Mouse (Mus musculus): ENCODE results near the gene Glul. TPM values are rescaled to one million over a fixed set of nuclear protein-coding genes. Genes with fewer than 3 reads are reported as not detected.
"Not testable (repeated sequence)": the region's sequence is repeated elsewhere in the genome, so short reads cannot be mapped to it uniquely, and the experiment has no call there.

Gene Glul
- 128 and 132 TPM in 2 replicates for polyA plus RNA-seq (2014; fragmentation: Nextera tagmentation; extraction: Ambion mirVana)

- peak within 1 kb of the TSS; percentile 82 for H3K9ac ChIP-seq (ENCODE audit: low read length)
- H3K4me1 ChIP-seq (ENCODE audit: control insufficient read depth, insufficient read depth, low read length) = peaks cover 9% of the 10 kb centered on the region; the same call in 1 of the 2 replicates
- peak within 1 kb of the TSS; percentile 86 for H3K27ac ChIP-seq (replicated peaks; ENCODE audit: low read depth, low read length)
- ATAC-seq (ENCODE audit: insufficient number of reproducible peaks, low FRiP score, low TSS enrichment, low read depth) (peak; percentile 97), DNase-seq (ENCODE audit: low spot score) (peak; percentile 97)
- WGBS = under 1% methylated on average over 47 of the region's 51 CpGs
- no peaks in the 10 kb centered on the region for H3K27me3 ChIP-seq (ENCODE audit: control insufficient read depth, insufficient read depth, low read length)
- H3K4me2 ChIP-seq (ENCODE audit: low read depth, severe bottlenecking) = peak within 1 kb of the TSS; percentile 85
- H3K9me3 ChIP-seq (ENCODE audit: control insufficient read depth, low read length) = no peaks in the 10 kb centered on the region
- peaks cover 14% of the 10 kb centered on the region for H3K36me3 ChIP-seq (ENCODE audit: control insufficient read depth, insufficient read depth, low read length)
- peak within 1 kb of the TSS; percentile 79 for H3K4me3 ChIP-seq (ENCODE audit: low read depth, low read length)
These were observed at the start of gene Glul, which contains the start of gene Teddm2 for GRCm38 (mm10) chr1:153899731-153900380. Glul (plus strand) TSS chr1:153899944. Teddm2 (minus strand) TSS chr1:153900228.

- WGBS = 81% methylated on average over 7 of the region's 7 CpGs
- not testable (repeated sequence) for H3K9ac ChIP-seq (ENCODE audit: low read length); H3K4me3 ChIP-seq (ENCODE audit: low read depth, low read length); H3K27ac ChIP-seq (replicated peaks; ENCODE audit: low read depth, low read length); H3K4me2 ChIP-seq (ENCODE audit: low read depth, severe bottlenecking); H3K27me3 ChIP-seq (ENCODE audit: control insufficient read depth, insufficient read depth, low read length); ATAC-seq (ENCODE audit: insufficient number of reproducible peaks, low FRiP score, low TSS enrichment, low read depth); H3K4me1 ChIP-seq (ENCODE audit: control insufficient read depth, insufficient read depth, low read length); H3K36me3 ChIP-seq (ENCODE audit: control insufficient read depth, insufficient read depth, low read length); H3K9me3 ChIP-seq (ENCODE audit: control insufficient read depth, low read length); DNase-seq (ENCODE audit: low spot score)
These were observed 47.0 kb upstream of the Glul start for GRCm38 (mm10) chr1:153852696-153853095.

- ATAC-seq (ENCODE audit: insufficient number of reproducible peaks, low FRiP score, low TSS enrichment, low read depth) = no peak
- Histone ChIP-seq H3K27me3 (ENCODE audit: control insufficient read depth, insufficient read depth, low read length) (no peaks in the 10 kb centered on the region), H3K4me3 (ENCODE audit: low read depth, low read length) (no peak overlapping the region), H3K36me3 (ENCODE audit: control insufficient read depth, insufficient read depth, low read length) (no peaks in the 10 kb centered on the region), H3K27ac (replicated peaks; ENCODE audit: low read depth, low read length) (no peak overlapping the region), H3K9ac (ENCODE audit: low read length) (no peak overlapping the region), H3K4me2 (ENCODE audit: low read depth, severe bottlenecking) (no peak overlapping the region), H3K4me1 (ENCODE audit: control insufficient read depth, insufficient read depth, low read length) (0 out of 2 replicates have a peak, but pooled peaks cover 2% of the 10 kb centered on the region), H3K9me3 (ENCODE audit: control insufficient read depth, low read length) (no peaks in the 10 kb centered on the region)
- 81% methylated on average over 8 of the region's 8 CpGs for WGBS
- no peak for DNase-seq (ENCODE audit: low spot score)
These were observed 43.8 kb upstream of the Glul start for GRCm38 (mm10) chr1:153855946-153856345.

GRCm38 (mm10) chr1:153874045-153874444 is 25.7 kb upstream of the Glul start, which contains the start of gene Teddm1b:
Teddm1b (plus strand) TSS chr1:153874345.
- no peaks in the 10 kb centered on the region for H3K36me3 ChIP-seq (ENCODE audit: control insufficient read depth, insufficient read depth, low read length)
- H3K9ac ChIP-seq (ENCODE audit: low read length) = no peak within 1 kb of the TSS
- no peak within 1 kb of the TSS for H3K27ac ChIP-seq (replicated peaks; ENCODE audit: low read depth, low read length)
- ATAC-seq (ENCODE audit: insufficient number of reproducible peaks, low FRiP score, low TSS enrichment, low read depth) = no peak
- no peaks in the 10 kb centered on the region for H3K9me3 ChIP-seq (ENCODE audit: control insufficient read depth, low read length)
- DNase-seq (ENCODE audit: low spot score) = no peak
- 92% methylated on average over 6 of the region's 6 CpGs for WGBS
- H3K4me2 ChIP-seq (ENCODE audit: low read depth, severe bottlenecking) = no peak within 1 kb of the TSS
- no peak within 1 kb of the TSS for H3K4me3 ChIP-seq (ENCODE audit: low read depth, low read length)
- no peaks in the 10 kb centered on the region for H3K27me3 ChIP-seq (ENCODE audit: control insufficient read depth, insufficient read depth, low read length)
- H3K4me1 ChIP-seq (ENCODE audit: control insufficient read depth, insufficient read depth, low read length) = no peaks in the 10 kb centered on the region

- not testable (repeated sequence) for H3K4me3 ChIP-seq (ENCODE audit: low read depth, low read length); H3K27ac ChIP-seq (replicated peaks; ENCODE audit: low read depth, low read length); H3K4me1 ChIP-seq (ENCODE audit: control insufficient read depth, insufficient read depth, low read length); DNase-seq (ENCODE audit: low spot score); H3K36me3 ChIP-seq (ENCODE audit: control insufficient read depth, insufficient read depth, low read length); ATAC-seq (ENCODE audit: insufficient number of reproducible peaks, low FRiP score, low TSS enrichment, low read depth); H3K9ac ChIP-seq (ENCODE audit: low read length); H3K4me2 ChIP-seq (ENCODE audit: low read depth, severe bottlenecking); H3K27me3 ChIP-seq (ENCODE audit: control insufficient read depth, insufficient read depth, low read length); H3K9me3 ChIP-seq (ENCODE audit: control insufficient read depth, low read length)
- WGBS = 95% methylated on average over 17 of the region's 17 CpGs
These were observed 19.4 kb upstream of the Glul start for GRCm38 (mm10) chr1:153880391-153880790.

GRCm38 (mm10) chr1:153886024-153886633 is 13.6 kb upstream of the Glul start:
- no peak overlapping the region for H3K27ac ChIP-seq (replicated peaks; ENCODE audit: low read depth, low read length)
- no peaks in the 10 kb centered on the region for H3K36me3 ChIP-seq (ENCODE audit: control insufficient read depth, insufficient read depth, low read length)
- H3K4me3 ChIP-seq (ENCODE audit: low read depth, low read length) = no peak overlapping the region
- H3K9me3 ChIP-seq (ENCODE audit: control insufficient read depth, low read length) = no peaks in the 10 kb centered on the region
- H3K9ac ChIP-seq (ENCODE audit: low read length) = no peak overlapping the region
- no peak for DNase-seq (ENCODE audit: low spot score)
- no peaks in the 10 kb centered on the region for H3K27me3 ChIP-seq (ENCODE audit: control insufficient read depth, insufficient read depth, low read length)
- no peak for ATAC-seq (ENCODE audit: insufficient number of reproducible peaks, low FRiP score, low TSS enrichment, low read depth)
- H3K4me2 ChIP-seq (ENCODE audit: low read depth, severe bottlenecking) = no peak overlapping the region
- 18% methylated on average over 17 of the region's 17 CpGs for WGBS
- no peaks in the 10 kb centered on the region for H3K4me1 ChIP-seq (ENCODE audit: control insufficient read depth, insufficient read depth, low read length)

- ATAC-seq (ENCODE audit: insufficient number of reproducible peaks, low FRiP score, low TSS enrichment, low read depth) (no peak), DNase-seq (ENCODE audit: low spot score) (no peak)
- H3K4me1 ChIP-seq (ENCODE audit: control insufficient read depth, insufficient read depth, low read length) = no peaks in the 10 kb centered on the region
- H3K27ac ChIP-seq (replicated peaks; ENCODE audit: low read depth, low read length) = no peak overlapping the region
- WGBS = 93% methylated on average over 10 of the region's 10 CpGs
- H3K4me3 ChIP-seq (ENCODE audit: low read depth, low read length) = no peak overlapping the region
- H3K9ac ChIP-seq (ENCODE audit: low read length) = no peak overlapping the region
- no peaks in the 10 kb centered on the region for H3K36me3 ChIP-seq (ENCODE audit: control insufficient read depth, insufficient read depth, low read length)
- no peaks in the 10 kb centered on the region for H3K27me3 ChIP-seq (ENCODE audit: control insufficient read depth, insufficient read depth, low read length)
- no peak overlapping the region for H3K4me2 ChIP-seq (ENCODE audit: low read depth, severe bottlenecking)
- no peaks in the 10 kb centered on the region for H3K9me3 ChIP-seq (ENCODE audit: control insufficient read depth, low read length)
These were observed 9.6 kb upstream of the Glul start for GRCm38 (mm10) chr1:153890121-153890520.

- no peaks in the 10 kb centered on the region for H3K27me3 ChIP-seq (ENCODE audit: control insufficient read depth, insufficient read depth, low read length)
- ATAC-seq (ENCODE audit: insufficient number of reproducible peaks, low FRiP score, low TSS enrichment, low read depth) = no peak
These were observed 8.3 kb upstream of the Glul start, which contains the start of gene Teddm1a for GRCm38 (mm10) chr1:153891442-153891841. Teddm1a (plus strand) TSS chr1:153891742.

More at GRCm38 (mm10) chr1:153891442-153891841, 8.3 kb upstream of the Glul start, which contains the start of gene Teddm1a:
- no peak within 1 kb of the TSS for H3K27ac ChIP-seq (replicated peaks; ENCODE audit: low read depth, low read length)
- H3K4me1 ChIP-seq (ENCODE audit: control insufficient read depth, insufficient read depth, low read length) = no peaks in the 10 kb centered on the region
- no peaks in the 10 kb centered on the region for H3K9me3 ChIP-seq (ENCODE audit: control insufficient read depth, low read length)
- WGBS = 60% methylated on average over 4 of the region's 4 CpGs
- H3K4me2 ChIP-seq (ENCODE audit: low read depth, severe bottlenecking) = no peak within 1 kb of the TSS
- no peaks in the 10 kb centered on the region for H3K36me3 ChIP-seq (ENCODE audit: control insufficient read depth, insufficient read depth, low read length)
- no peak within 1 kb of the TSS for H3K9ac ChIP-seq (ENCODE audit: low read length)
- DNase-seq (ENCODE audit: low spot score) = no peak
- H3K4me3 ChIP-seq (ENCODE audit: low read depth, low read length) = no peak within 1 kb of the TSS

All from limb, embryonic 11.5 days (tissue).